Mouse (Mus musculus) effector memory CD4-positive, alpha-beta T cell, adult 5 months (primary cell): ENCODE results near the gene Serpind1. TPM values are rescaled to one million over a fixed set of nuclear protein-coding genes. Genes with fewer than 3 reads are reported as not detected.

Source experiments
- polyA plus RNA-seq: library from polyadenylated mRNA; unstranded; fragments of 100-300 nt; shearing (Covaris generic); gene quantifications from one replicate; pipeline ENCODE4 v1.2.1, GENCODE M21; 2017

The Serpind1 gene
- 0.67 TPM for polyA plus RNA-seq

DNA sequence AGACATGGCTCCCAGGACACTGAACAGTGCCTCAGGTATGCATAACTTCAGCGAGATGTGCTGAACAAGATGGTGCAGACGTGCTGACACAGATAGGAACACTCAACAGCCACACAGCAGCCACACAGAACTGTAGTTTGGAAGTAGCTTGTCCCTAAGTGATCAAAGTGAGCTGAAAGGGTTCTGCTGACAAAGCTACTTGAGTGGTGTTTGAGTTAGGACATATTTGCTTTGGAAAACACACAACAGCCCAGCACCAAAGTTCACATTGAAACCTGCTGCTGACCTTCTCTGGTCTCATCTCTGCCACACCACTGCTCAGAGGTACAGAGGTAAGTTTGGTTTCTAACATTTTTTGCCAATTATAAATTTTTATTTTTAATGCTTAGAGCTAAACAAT, at the start of gene Serpind1:
Gene Serpind1 (plus strand): TSS at position 256 of the 400 bp plus-strand sequence.

Other genes starting within 250 kb of the Serpind1 start
- gene Ppil2, start 220.1 kb upstream of the Serpind1 start, polyA plus RNA-seq, result 172 TPM
- 1.8 TPM for gene 2610318N02Rik, start 206.2 kb upstream of the Serpind1 start, polyA plus RNA-seq
- gene Sdf2l1, start 199.0 kb upstream of the Serpind1 start, polyA plus RNA-seq, result 23.0 TPM
- 5.0 TPM for gene Ydjc, start 186.8 kb upstream of the Serpind1 start, polyA plus RNA-seq
- 0.36 TPM for gene Ccdc116, start 184.1 kb upstream of the Serpind1 start, polyA plus RNA-seq
- gene Ube2l3, start 128.7 kb upstream of the Serpind1 start, polyA plus RNA-seq, result 226 TPM
- gene Rimbp3, start 122.8 kb upstream of the Serpind1 start, polyA plus RNA-seq, result 0.06 TPM
- gene Hic2, start 97.8 kb upstream of the Serpind1 start, polyA plus RNA-seq, result 3.1 TPM
- 137 TPM for gene Tmem191c, start 55.3 kb upstream of the Serpind1 start, polyA plus RNA-seq
- gene Snap29, start 74.6 kb downstream of the Serpind1 start, polyA plus RNA-seq, result 17.2 TPM
- 65.8 TPM for gene Pi4ka, start 74.9 kb downstream of the Serpind1 start, polyA plus RNA-seq
- 55.6 TPM for gene Crkl, start 120.6 kb downstream of the Serpind1 start, polyA plus RNA-seq
- gene Aifm3, start 158.2 kb downstream of the Serpind1 start, polyA plus RNA-seq, result not detected
- gene Lztr1, start 177.3 kb downstream of the Serpind1 start, polyA plus RNA-seq, result 41.1 TPM
- 43.8 TPM for gene Thap7, start 199.8 kb downstream of the Serpind1 start, polyA plus RNA-seq
- not detected for gene Lrrc74b, start 229.9 kb downstream of the Serpind1 start, polyA plus RNA-seq
- not detected for gene P2rx6, start 230.5 kb downstream of the Serpind1 start, polyA plus RNA-seq